Mouse (Mus musculus) T-cell, adult 66 days (primary cell): ENCODE data around the gene Hepacam. TPM values are rescaled to one million over a fixed set of nuclear protein-coding genes. Genes with fewer than 3 reads are reported as not detected.

Experiments used
- total RNA-seq, 2 experiments: library from RNA; stranded (reverse); gene quantifications; 3 replicates in 1 of 2; 4 replicates in 1 of 2; pipeline ENCODE4 v1.2.4; 2023

Gene Hepacam
- not detected for total RNA-seq

DNA sequence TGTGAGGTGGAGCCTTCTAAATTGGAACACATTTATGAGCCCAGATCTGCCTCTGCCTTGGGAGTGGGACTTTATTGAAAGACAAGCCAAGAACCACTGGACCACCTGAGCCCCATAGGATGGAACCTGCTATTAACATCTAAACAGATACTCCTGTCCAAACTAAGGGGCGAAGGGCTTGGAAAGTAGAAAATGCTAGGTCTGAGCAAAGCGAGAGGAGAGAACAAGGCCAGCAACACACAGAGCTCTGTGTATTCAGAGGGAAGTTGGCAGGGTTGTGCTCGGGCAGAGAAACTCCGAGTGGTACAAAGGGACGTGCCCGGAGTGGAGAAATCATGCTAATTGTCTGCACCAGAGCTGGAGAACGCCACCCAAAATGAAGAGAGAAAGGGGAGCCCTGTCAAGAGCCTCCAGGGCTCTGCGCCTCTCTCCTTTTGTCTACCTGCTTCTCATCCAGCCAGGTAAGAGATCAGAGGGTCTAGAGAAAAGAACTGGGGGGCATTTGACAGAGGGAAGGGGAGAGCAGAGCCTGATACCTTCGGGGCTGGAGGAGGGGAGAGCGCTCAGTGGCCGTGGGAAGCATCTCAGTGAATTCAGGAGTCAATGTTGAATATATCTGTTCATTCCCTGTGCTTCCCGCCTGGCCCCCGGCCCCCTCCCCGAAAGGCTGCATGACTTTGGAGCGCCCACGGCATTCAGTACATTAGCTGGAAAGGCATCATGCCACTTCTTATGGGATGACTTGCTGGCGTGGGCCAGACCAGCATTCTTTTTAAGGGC lies at the start of gene Hepacam:
TSS of gene Hepacam (plus strand) at position 51 of the 780 bp plus-strand sequence.

DNA sequence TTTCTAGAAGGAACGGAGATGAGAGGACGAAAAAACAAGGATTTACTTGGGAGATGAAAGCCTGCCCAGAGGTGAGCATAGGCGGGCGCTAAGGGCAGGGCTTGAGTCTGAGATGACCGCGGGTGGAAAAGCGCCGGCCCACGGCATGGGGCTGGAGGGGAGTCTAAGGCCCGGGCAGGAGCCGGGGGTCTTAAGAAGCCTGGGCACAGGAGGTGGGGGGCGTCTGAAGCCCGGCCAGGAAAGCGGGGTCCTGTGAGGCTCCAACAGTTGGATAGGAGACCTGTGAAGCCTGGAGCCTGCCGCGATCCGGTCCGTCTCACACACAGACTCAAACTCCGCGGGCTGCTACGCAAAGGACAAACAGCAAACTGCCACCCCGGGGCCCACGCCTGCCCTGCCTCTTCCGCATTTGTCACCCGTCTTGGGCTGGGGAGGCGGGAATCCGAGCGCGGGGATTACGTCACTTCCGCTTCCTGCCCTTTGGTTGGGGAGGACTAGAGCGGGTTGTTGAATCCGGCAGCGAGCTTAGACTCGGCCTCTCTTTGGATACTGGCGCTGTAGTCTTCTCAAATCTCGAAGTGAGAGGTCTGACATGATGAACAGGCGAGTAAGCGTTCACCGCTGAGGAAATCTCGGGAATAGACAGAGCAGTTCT lies 19.0 kb upstream of the Hepacam start, which contains the start of gene Ccdc15:
TSS of gene Ccdc15 (minus strand) at position 445 of the 655 bp plus-strand sequence.

DNA sequence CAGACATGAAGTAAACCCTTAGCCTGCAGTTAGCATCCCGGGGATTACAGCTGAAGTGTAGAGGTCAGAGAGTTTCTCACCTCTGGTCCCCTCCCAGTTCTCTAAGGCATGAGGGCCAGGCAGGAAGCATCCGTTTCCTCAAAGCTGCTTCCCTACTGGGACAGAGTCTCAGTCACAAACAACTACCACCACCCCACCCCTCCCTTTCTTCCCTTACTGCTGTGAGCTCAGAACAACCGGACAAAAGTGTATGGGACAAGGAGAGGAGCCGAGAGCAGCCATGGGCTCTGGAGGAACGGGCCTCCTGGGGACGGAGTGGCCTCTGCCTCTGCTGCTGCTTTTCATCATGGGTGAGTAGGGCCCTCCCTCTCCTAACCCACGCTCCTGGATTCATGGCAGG lies 34.7 kb downstream of the Hepacam start, which contains the start of gene Robo4:
TSS of gene Robo4 (plus strand) at position 96 of the 400 bp plus-strand sequence.

DNA sequence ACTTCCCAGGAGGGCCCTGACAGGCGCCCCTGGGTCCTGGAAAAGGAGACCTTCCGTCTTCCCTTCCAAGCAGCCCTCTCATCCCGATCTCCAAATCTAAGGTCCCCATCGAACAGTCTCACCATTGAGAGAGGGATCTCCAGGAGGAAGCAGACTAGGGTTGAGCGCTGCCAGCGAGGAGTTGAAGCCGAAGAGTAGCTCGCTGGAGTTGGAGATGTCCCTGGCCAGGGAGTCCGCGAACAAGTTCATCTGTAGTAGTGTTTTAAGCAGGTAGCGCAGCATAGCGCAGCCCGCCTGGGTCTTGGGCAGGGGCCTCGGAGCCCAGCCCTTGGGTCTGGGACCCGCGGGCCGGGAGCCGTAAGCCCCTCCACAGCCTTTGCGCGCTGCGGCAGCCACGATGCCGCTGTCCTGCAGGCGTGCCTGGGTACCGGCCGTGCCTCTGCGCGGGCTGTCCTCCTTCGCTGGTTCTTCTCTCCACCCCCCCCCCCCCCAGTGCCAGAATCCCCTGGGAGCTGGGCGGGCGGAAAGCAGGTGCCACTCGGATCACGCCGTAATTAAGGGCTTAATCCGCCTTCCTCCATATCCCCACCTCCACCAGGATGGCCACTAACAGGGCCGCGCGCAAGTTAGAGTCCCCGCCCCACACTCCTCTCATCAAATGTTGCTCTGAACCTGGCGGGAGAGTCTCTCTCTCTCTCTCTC lies 65.7 kb downstream of the Hepacam start, which contains the start of gene Robo3:
TSS of gene Robo3 (minus strand) at position 527 of the 702 bp plus-strand sequence.

Other genes starting within 250 kb of the Hepacam start
- not detected for gene Pknox2, start 219.9 kb upstream of the Hepacam start, total RNA-seq
- 1 to 10 TPM; 1.8 TPM for gene Tmem218, start 159.1 kb upstream of the Hepacam start, total RNA-seq
- 1 to 10 TPM; 1.7 to 2.4 TPM for gene Slc37a2, start 111.6 kb upstream of the Hepacam start, total RNA-seq
- 10 to 100 TPM; 10.4 to 14.6 TPM for gene Ccdc15, start 18.9 kb upstream of the Hepacam start, total RNA-seq
- gene Robo4, start 34.5 kb downstream of the Hepacam start, total RNA-seq = not detected
- under 1 TPM in 1 of 2 experiments, not detected in 1; 0.32 TPM for gene Robo3, start 65.9 kb downstream of the Hepacam start, total RNA-seq
- gene Msantd2, start 122.0 kb downstream of the Hepacam start, total RNA-seq = 10 to 100 TPM; 41.1 to 48.9 TPM
- gene Esam, start 160.7 kb downstream of the Hepacam start, total RNA-seq = 1 to 10 TPM in 1 of 2 experiments, under 1 TPM in 1; 0.67 to 1.6 TPM
- gene Vsig2, start 171.9 kb downstream of the Hepacam start, total RNA-seq = not detected
- gene Nrgn, start 185.6 kb downstream of the Hepacam start, total RNA-seq = 1 to 10 TPM; 2.2 to 3.6 TPM
- gene Siae, start 188.3 kb downstream of the Hepacam start, total RNA-seq = 10 to 100 TPM in 1 of 2 experiments, 1 to 10 TPM in 1; 9.0 to 10.3 TPM
- gene Spa17, start 246.4 kb downstream of the Hepacam start, total RNA-seq = not detected